Mouse (Mus musculus): ENCODE results near the gene Pou3f1. TPM values are rescaled to one million over a fixed set of nuclear protein-coding genes. Genes with fewer than 3 reads are reported as not detected.
A peak's percentile ranks its signal among the peaks of the same experiment; 100 is the strongest.

The Pou3f1 gene
- polyA plus RNA-seq, 1 experiment from 2014 or later: 0.69 TPM

DNA sequence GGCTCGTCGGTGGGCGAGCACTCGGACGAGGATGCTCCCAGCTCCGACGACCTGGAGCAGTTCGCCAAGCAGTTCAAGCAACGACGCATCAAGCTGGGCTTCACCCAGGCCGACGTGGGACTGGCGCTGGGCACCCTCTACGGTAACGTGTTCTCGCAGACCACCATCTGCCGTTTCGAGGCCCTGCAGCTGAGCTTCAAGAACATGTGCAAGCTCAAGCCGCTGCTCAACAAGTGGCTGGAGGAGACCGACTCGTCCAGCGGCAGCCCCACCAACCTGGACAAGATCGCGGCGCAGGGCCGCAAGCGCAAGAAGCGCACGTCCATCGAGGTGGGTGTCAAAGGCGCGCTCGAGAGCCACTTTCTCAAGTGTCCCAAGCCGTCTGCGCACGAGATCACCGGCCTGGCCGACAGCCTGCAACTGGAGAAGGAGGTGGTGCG, 1.8 kb downstream of the Pou3f1 start:
- WGBS: under 1% methylated on average over 39 of the region's 39 CpGs
- no peak overlapping the region for H3K27ac ChIP-seq
- peaks cover 42% of the 10 kb centered on the region for H3K4me1 ChIP-seq
- no peak for ATAC-seq (replicated peaks; ENCODE audit: low FRiP score)
- H3K36me3 ChIP-seq: no peaks in the 10 kb centered on the region
- H3K4me3 ChIP-seq (replicated peaks): peak overlapping the region; percentile 59
- no peaks in the 10 kb centered on the region for H3K9me3 ChIP-seq (replicated peaks)
- peak overlapping the region; percentile 97 for H3K4me2 ChIP-seq
- 0 out of 2 replicates have a peak overlapping the region, but pooled peaks have one; percentile 45 for H3K9ac ChIP-seq
- H3K27me3 ChIP-seq: peaks cover 97% of the 10 kb centered on the region

- ATAC-seq (replicated peaks; ENCODE audit: low FRiP score): no peak
- 2% methylated on average over 68 of the region's 68 CpGs for WGBS
- peak overlapping the region; percentile 97 for H3K4me2 ChIP-seq
- no peaks in the 10 kb centered on the region for H3K36me3 ChIP-seq
- no peaks in the 10 kb centered on the region for H3K9me3 ChIP-seq (replicated peaks)
- no peak overlapping the region for H3K9ac ChIP-seq
- H3K27ac ChIP-seq: no peak overlapping the region
- H3K4me3 ChIP-seq (replicated peaks): peak overlapping the region; percentile 59
- H3K4me1 ChIP-seq: peaks cover 40% of the 10 kb centered on the region
- peaks cover 97% of the 10 kb centered on the region for H3K27me3 ChIP-seq
Measured at GRCm38 (mm10) chr4:124659251-124660217, 2.9 kb downstream of the Pou3f1 start.

GRCm38 (mm10) chr4:124660603-124661002, 4.0 kb downstream of the Pou3f1 start:
- no peaks in the 10 kb centered on the region for H3K9me3 ChIP-seq (replicated peaks)

GRCm38 (mm10) chr4:124663034-124663433, 6.4 kb downstream of the Pou3f1 start:
- WGBS: 46% methylated on average over 3 of the region's 3 CpGs
- no peak overlapping the region for H3K4me3 ChIP-seq (replicated peaks)
- no peaks in the 10 kb centered on the region for H3K36me3 ChIP-seq
- H3K9ac ChIP-seq: no peak overlapping the region
- peaks cover 21% of the 10 kb centered on the region for H3K4me1 ChIP-seq
- peaks cover 98% of the 10 kb centered on the region for H3K27me3 ChIP-seq
- H3K4me2 ChIP-seq: no peak overlapping the region
- no peaks in the 10 kb centered on the region for H3K9me3 ChIP-seq (replicated peaks)
- ATAC-seq (replicated peaks; ENCODE audit: low FRiP score): no peak
- no peak overlapping the region for H3K27ac ChIP-seq

More at GRCm38 (mm10) chr4:124660603-124661002, 4.0 kb downstream of the Pou3f1 start:
- no peak overlapping the region for H3K4me3 ChIP-seq (replicated peaks)
- no peak overlapping the region for H3K27ac ChIP-seq
- H3K27me3 ChIP-seq: peaks cover 97% of the 10 kb centered on the region
- H3K4me1 ChIP-seq: peaks cover 40% of the 10 kb centered on the region
- H3K9ac ChIP-seq: no peak overlapping the region
- ATAC-seq (replicated peaks; ENCODE audit: low FRiP score): no peak
- WGBS: 64% methylated on average over 3 of the region's 3 CpGs
- H3K36me3 ChIP-seq: no peaks in the 10 kb centered on the region
- H3K4me2 ChIP-seq: no peak overlapping the region

DNA sequence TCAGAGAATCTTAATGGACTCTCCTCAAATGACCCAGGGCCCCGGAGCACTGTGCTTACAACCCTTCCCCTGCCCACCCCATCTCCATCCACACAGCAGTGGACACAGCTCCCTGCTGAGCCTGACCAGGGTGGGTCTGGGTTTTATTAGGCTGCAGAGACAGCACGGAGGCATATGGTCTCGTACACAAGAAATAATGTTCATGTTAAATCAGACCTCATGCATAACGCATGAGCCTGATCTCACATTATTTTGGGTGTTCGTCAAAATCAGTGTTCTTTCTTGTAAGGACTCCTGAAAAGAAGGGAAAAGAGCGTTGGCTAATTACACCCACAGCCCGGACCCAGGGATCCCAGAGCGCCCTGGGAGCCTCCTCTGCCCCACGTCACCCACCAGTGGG, 7.6 kb downstream of the Pou3f1 start:
- H3K27me3 ChIP-seq: peaks cover 98% of the 10 kb centered on the region
- H3K27ac ChIP-seq: no peak overlapping the region

GRCm38 (mm10) chr4:124664604-124665003, 8.0 kb downstream of the Pou3f1 start:
- H3K27me3 ChIP-seq: peaks cover 95% of the 10 kb centered on the region
- peaks cover 5% of the 10 kb centered on the region for H3K4me1 ChIP-seq
- no peaks in the 10 kb centered on the region for H3K36me3 ChIP-seq
- H3K4me3 ChIP-seq (replicated peaks): no peak overlapping the region
- H3K9me3 ChIP-seq (replicated peaks): no peaks in the 10 kb centered on the region
- no peak overlapping the region for H3K4me2 ChIP-seq
- no peak overlapping the region for H3K27ac ChIP-seq
- ATAC-seq (replicated peaks; ENCODE audit: low FRiP score): no peak
- no peak overlapping the region for H3K9ac ChIP-seq
- whole genome bisulfite sequencing: 54% methylated on average over 15 of the region's 15 CpGs

More for the DNA sequence above, 7.6 kb downstream of the Pou3f1 start:
- Histone ChIP-seq H3K9ac (no peak overlapping the region), H3K4me2 (no peak overlapping the region), H3K9me3 (replicated peaks) (no peaks in the 10 kb centered on the region), H3K36me3 (no peaks in the 10 kb centered on the region), H3K4me3 (replicated peaks) (no peak overlapping the region), H3K4me1 (peaks cover 9% of the 10 kb centered on the region)
- WGBS: 72% methylated on average over 9 of the region's 9 CpGs
- ATAC-seq (replicated peaks; ENCODE audit: low FRiP score): no peak

DNA sequence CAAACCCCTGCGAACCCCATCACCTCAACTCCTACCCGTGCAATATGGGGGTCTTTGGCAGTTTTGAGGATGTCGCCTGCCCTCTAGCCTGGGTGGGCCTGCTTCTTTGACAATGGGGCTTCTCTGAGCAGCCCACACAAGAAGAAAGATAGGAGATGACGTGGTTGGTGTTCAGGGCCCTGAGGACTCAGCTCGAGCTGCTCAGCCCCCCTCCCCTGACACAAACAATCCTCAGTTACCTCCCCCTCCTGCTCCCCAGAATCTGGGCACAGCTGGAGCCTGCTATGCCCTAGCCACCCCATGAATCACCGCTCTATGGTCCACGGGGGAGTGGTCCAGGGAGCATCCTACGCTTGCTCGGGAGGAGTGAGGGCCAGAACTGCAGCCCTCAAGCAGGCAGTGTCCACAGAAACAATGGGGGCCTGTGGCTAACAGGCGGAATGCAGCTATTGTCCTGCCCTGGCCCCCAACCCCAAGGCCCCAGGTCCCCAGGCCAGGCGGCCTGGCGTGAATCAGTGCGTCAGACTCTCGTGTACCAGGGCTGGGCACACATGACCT, 10.9 kb downstream of the Pou3f1 start:
- no peaks in the 10 kb centered on the region for H3K9me3 ChIP-seq (replicated peaks)
- peaks cover 94% of the 10 kb centered on the region for H3K27me3 ChIP-seq
- WGBS: 26% methylated on average over 14 of the region's 14 CpGs
- ATAC-seq (replicated peaks; ENCODE audit: low FRiP score): 0 out of 2 replicates have a peak, but pooled peaks have one; percentile 17
- no peak overlapping the region for H3K27ac ChIP-seq
- peaks cover 12% of the 10 kb centered on the region for H3K4me1 ChIP-seq
- no peak overlapping the region for H3K4me3 ChIP-seq (replicated peaks)
- no peak overlapping the region for H3K4me2 ChIP-seq
- no peaks in the 10 kb centered on the region for H3K36me3 ChIP-seq
- H3K9ac ChIP-seq: no peak overlapping the region

DNA sequence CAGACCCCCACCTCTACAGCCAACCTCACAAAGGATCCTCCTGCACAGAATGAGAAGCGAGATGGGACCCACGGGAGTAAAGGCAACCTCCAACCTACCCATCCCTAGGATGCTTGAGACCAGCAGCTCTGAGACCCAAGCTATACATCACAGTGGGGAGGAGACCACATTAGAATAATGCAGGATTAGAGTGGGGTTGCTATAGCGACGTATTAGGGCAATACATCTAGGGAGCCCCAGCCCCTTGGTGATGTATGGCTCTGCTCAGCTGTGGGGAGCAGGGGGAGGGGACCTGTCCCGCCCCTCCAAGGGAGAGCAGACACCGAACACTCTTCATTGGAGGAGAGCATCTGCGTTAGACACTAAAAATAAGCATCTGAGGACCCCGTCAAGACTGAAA, 11.5 kb downstream of the Pou3f1 start:
- Histone ChIP-seq H3K27ac (no peak overlapping the region), H3K4me3 (replicated peaks) (no peak overlapping the region), H3K36me3 (no peaks in the 10 kb centered on the region), H3K4me2 (no peak overlapping the region), H3K9me3 (replicated peaks) (no peaks in the 10 kb centered on the region), H3K27me3 (peaks cover 94% of the 10 kb centered on the region), H3K9ac (no peak overlapping the region), H3K4me1 (peaks cover 17% of the 10 kb centered on the region)
- 0 out of 2 replicates have a peak, but pooled peaks have one; percentile 3 for ATAC-seq (replicated peaks; ENCODE audit: low FRiP score)
- 24% methylated on average over 8 of the region's 8 CpGs for WGBS

DNA sequence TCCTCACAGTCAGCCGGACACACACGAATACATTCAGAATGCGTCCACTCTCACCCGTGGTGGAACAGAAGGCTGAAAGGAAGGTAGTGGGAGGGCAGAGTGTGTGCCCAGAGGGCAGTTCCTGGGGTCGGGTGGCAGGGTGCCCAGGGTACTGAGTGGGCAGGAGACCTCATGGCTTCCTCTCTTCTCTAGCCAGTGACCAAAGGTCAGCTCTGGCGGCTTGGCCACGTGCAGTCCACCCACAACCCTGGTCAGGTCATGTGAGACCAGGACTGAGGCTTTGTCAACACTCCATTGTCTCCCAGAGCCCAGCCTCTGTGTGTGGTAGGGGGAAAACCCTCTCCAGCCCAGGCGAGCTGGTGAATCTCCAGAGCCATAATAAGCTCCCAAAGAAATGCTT, 13.6 kb downstream of the Pou3f1 start:
- Histone ChIP-seq H3K27me3 (peaks cover 83% of the 10 kb centered on the region), H3K4me3 (replicated peaks) (no peak overlapping the region)
- no peak for ATAC-seq (replicated peaks; ENCODE audit: low FRiP score)

GRCm38 (mm10) chr4:124671583-124671982, 15.0 kb downstream of the Pou3f1 start:
- H3K4me3 ChIP-seq (replicated peaks): no peak overlapping the region
- ATAC-seq (replicated peaks; ENCODE audit: low FRiP score): no peak
- 15% methylated on average over 7 of the region's 7 CpGs for WGBS

More for the DNA sequence above, 13.6 kb downstream of the Pou3f1 start:
- 75% methylated on average over 8 of the region's 8 CpGs for WGBS
- Histone ChIP-seq H3K9me3 (replicated peaks) (no peaks in the 10 kb centered on the region), H3K4me2 (no peak overlapping the region), H3K9ac (no peak overlapping the region), H3K27ac (no peak overlapping the region), H3K36me3 (no peaks in the 10 kb centered on the region), H3K4me1 (peaks cover 20% of the 10 kb centered on the region)

GRCm38 (mm10) chr4:124672347-124673320, 16.0 kb downstream of the Pou3f1 start:
- peaks cover 20% of the 10 kb centered on the region for H3K4me1 ChIP-seq
- 2% methylated on average over 30 of the region's 31 CpGs for WGBS
- ATAC-seq (replicated peaks; ENCODE audit: low FRiP score): no peak
- H3K9me3 ChIP-seq (replicated peaks): no peaks in the 10 kb centered on the region
- peak overlapping the region; percentile 17 for H3K4me3 ChIP-seq (replicated peaks)
- H3K27me3 ChIP-seq: peaks cover 59% of the 10 kb centered on the region
- 0 out of 2 replicates have a peak overlapping the region, but pooled peaks have one; percentile 8 for H3K9ac ChIP-seq
- peak overlapping the region; percentile 48 for H3K4me2 ChIP-seq
- peaks cover 19% of the 10 kb centered on the region for H3K36me3 ChIP-seq
- H3K27ac ChIP-seq: no peak overlapping the region

More at GRCm38 (mm10) chr4:124671583-124671982, 15.0 kb downstream of the Pou3f1 start:
- no peak overlapping the region for H3K9ac ChIP-seq
- peaks cover 20% of the 10 kb centered on the region for H3K4me1 ChIP-seq
- H3K27me3 ChIP-seq: peaks cover 70% of the 10 kb centered on the region
- H3K9me3 ChIP-seq (replicated peaks): no peaks in the 10 kb centered on the region
- H3K4me2 ChIP-seq: no peak overlapping the region
- peaks cover 8% of the 10 kb centered on the region for H3K36me3 ChIP-seq
- H3K27ac ChIP-seq: no peak overlapping the region
